Mouse (Mus musculus) erythroblast, embryonic 14.5 days (primary cell): ENCODE data around the gene Lrguk.

ENCODE experiments used
- GATA1 ChIP-seq: IDR thresholded peaks from 2 replicates; pipeline ENCODE4 v1.6.1; 2012; ENCODE audit warnings: low read length, inconsistent platforms, mixed read lengths
- TAL1 ChIP-seq: IDR thresholded peaks from 3 replicates; pipeline ENCODE4 v1.6.1; 2012; ENCODE audit warnings: low read length, inconsistent platforms, mixed read lengths

- no peak for TF ChIP-seq TAL1
- no peak for TF ChIP-seq GATA1
Observed at GRCm38 (mm10) chr6:34110571-34110970, 81.3 kb downstream of the Lrguk start.
